Mouse (Mus musculus) hindbrain, embryonic 12.5 days (tissue): ENCODE data around the gene Gm17571. TPM values are rescaled to one million over a fixed set of nuclear protein-coding genes. Genes with fewer than 3 reads are reported as not detected.

Source experiments
- ATAC-seq: fragments of 200-750 bp; cut with Nextera tagmentation; 2 replicates; pipeline ENCODE4 v1.8.0; 2017; ENCODE audit warnings: moderate TSS enrichment; ENCODE audit not compliant: low FRiP score
- H3K27ac ChIP-seq: fragments of 300-500 bp; sonication (generic); 2 replicates; pipeline ENCODE4 v1.5.1; 2016; ENCODE audit warnings: mild to moderate bottlenecking
- H3K27me3 ChIP-seq: fragments of 300-500 bp; sonication (generic); 2 replicates; pipeline ENCODE4 v1.6.1; 2016; ENCODE audit warnings: mild to moderate bottlenecking
- H3K36me3 ChIP-seq: fragments of 300-500 bp; sonication (generic); 2 replicates; pipeline ENCODE4 v1.6.1; 2016; ENCODE audit warnings: mild to moderate bottlenecking
- H3K4me1 ChIP-seq: fragments of 300-500 bp; sonication (generic); 2 replicates; pipeline ENCODE4 v1.6.1; 2016
- H3K4me2 ChIP-seq: fragments of 300-500 bp; sonication (generic); replicated peaks from 2 replicates; pipeline ENCODE4 v1.6.1; 2016; ENCODE audit warnings: mild to moderate bottlenecking
- H3K4me3 ChIP-seq: fragments of 300-500 bp; sonication (generic); 2 replicates; pipeline ENCODE4 v1.5.1; 2016; ENCODE audit warnings: mild to moderate bottlenecking
- H3K9ac ChIP-seq: fragments of 300-500 bp; sonication (generic); 2 replicates; pipeline ENCODE4 v1.6.1; 2016; ENCODE audit warnings: mild to moderate bottlenecking, moderate library complexity
- H3K9me3 ChIP-seq: fragments of 300-500 bp; sonication (generic); replicated peaks from 2 replicates; pipeline ENCODE4 v1.6.1; 2016; ENCODE audit warnings: mild to moderate bottlenecking
- WGBS: fragments of 180-500 bp; shearing (Covaris S2); methylation state at CpG from one replicate; pipeline ENCODE4 v1.1.7; 2016; 5-methylcytosine and 5-hydroxymethylcytosine counted together
- polyA plus RNA-seq: library from polyadenylated mRNA; unstranded; fragments of >200 nt; fragmentation: Nextera tagmentation; extraction: Ambion mirVana; gene quantifications from 2 replicates; pipeline ENCODE4 v1.2.1, GENCODE M21; 2016

Gm17571 gene
- polyA plus RNA-seq, 1 experiment from 2014 or later, result not detected

DNA sequence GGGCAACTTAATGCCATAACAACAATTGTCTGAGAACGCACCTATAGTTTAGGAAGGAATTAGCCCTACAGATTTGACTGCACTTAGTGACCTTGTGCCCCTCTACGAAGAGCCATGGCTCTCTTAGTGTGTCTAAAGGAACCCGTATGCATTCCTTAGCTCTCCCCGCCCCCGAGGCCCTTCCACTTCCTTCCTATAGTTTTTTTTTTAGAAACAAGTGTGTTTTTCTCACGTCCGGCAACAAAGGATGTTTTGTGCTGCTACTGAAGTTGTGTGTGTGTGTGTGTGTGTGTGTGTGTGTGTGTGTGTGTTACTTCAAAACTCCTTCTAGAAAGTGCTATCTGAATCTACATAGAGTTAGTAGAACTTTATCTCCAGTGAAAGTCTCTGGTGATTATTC is 23.5 kb upstream of the Gm17571 start:
- no peak overlapping the region for H3K27ac ChIP-seq
- no peaks in the 10 kb centered on the region for H3K36me3 ChIP-seq
- no peak overlapping the region for H3K9ac ChIP-seq
- no peak overlapping the region for H3K4me2 ChIP-seq
- no peaks in the 10 kb centered on the region for H3K27me3 ChIP-seq
- ATAC-seq, result no peak
- no peaks in the 10 kb centered on the region for H3K9me3 ChIP-seq
- H3K4me3 ChIP-seq, result no peak overlapping the region
- peaks cover 14% of the 10 kb centered on the region for H3K4me1 ChIP-seq
- WGBS, result 44% methylated on average over 7 of the region's 7 CpGs

DNA sequence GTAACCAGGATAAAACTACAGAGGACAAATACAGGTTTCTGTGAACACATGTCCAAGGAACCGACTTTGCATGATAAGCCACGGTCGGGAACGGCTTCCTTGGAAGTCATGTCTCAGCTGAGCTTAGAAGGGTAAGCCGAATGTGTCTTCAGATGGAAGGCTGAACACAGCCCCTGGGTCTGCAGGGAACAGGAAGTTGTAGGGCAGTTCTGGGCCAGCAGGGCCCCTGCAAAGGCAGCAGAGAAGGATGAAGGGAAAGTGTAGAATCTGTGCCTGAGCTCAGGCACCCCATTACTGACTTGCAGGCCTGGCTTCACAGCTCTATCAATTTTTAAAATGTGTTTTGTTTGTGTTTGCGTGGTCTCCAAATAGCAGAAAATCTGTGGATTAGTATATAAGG is 22.2 kb upstream of the Gm17571 start:
- Histone ChIP-seq H3K36me3 (no peaks in the 10 kb centered on the region), H3K9me3 (no peaks in the 10 kb centered on the region), H3K27ac (no peak overlapping the region), H3K4me3 (no peak overlapping the region), H3K4me2 (no peak overlapping the region), H3K27me3 (no peaks in the 10 kb centered on the region), H3K4me1 (peaks cover 14% of the 10 kb centered on the region), H3K9ac (no peak overlapping the region)
- 75% methylated on average over 6 of the region's 6 CpGs for WGBS
- no peak for ATAC-seq

DNA sequence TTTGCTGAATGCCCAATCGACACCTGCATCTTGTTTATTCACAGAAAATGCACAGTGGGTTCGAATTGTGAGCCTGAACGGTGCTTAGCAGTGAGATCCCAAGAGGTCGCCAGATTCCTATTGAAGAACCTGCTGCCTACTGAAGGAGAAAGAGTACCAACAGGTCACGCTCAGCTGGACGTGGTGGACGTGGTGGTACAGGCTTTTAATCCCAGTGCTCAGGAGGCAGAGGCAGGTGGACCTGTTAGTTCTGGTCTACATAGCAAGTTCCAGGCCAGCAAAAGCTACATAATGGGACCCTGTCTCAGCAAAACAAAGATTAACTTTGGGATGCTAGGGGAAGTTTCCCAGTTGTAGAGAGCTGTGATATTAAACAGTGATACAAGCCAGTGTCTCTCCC is 21.2 kb upstream of the Gm17571 start:
- peaks cover 14% of the 10 kb centered on the region for H3K4me1 ChIP-seq
- H3K9ac ChIP-seq, result no peak overlapping the region
- H3K27me3 ChIP-seq, result no peaks in the 10 kb centered on the region
- H3K27ac ChIP-seq, result no peak overlapping the region
- H3K4me3 ChIP-seq, result no peak overlapping the region
- H3K9me3 ChIP-seq, result no peaks in the 10 kb centered on the region
- no peak overlapping the region for H3K4me2 ChIP-seq
- ATAC-seq, result no peak
- WGBS, result 69% methylated on average over 7 of the region's 7 CpGs
- no peaks in the 10 kb centered on the region for H3K36me3 ChIP-seq

DNA sequence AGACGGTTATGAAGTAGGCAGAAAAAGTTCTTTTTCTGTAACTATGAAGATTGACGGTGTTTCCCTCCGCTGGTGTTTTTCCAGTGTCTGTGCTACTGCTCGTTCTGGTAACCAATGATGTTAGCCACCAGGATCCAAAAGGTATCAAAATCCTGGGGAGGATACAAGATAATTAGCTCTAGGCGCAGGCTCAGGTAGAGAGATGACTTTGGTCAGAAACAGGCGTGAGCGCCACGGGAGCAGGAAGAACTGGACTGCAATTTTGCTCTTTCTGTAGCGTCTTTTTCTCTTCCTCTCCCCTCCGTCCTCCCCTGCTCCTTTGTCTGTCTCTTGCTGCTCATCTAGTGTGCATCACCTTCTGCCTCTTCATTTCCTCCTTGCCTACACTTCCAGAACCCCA is 20.3 kb upstream of the Gm17571 start:
- no peaks in the 10 kb centered on the region for H3K9me3 ChIP-seq
- peaks cover 14% of the 10 kb centered on the region for H3K4me1 ChIP-seq
- no peak overlapping the region for H3K27ac ChIP-seq
- H3K36me3 ChIP-seq, result no peaks in the 10 kb centered on the region
- WGBS, result 85% methylated on average over 10 of the region's 10 CpGs
- no peak for ATAC-seq
- no peak overlapping the region for H3K9ac ChIP-seq
- H3K4me2 ChIP-seq, result no peak overlapping the region
- H3K27me3 ChIP-seq, result no peaks in the 10 kb centered on the region
- H3K4me3 ChIP-seq, result no peak overlapping the region

DNA sequence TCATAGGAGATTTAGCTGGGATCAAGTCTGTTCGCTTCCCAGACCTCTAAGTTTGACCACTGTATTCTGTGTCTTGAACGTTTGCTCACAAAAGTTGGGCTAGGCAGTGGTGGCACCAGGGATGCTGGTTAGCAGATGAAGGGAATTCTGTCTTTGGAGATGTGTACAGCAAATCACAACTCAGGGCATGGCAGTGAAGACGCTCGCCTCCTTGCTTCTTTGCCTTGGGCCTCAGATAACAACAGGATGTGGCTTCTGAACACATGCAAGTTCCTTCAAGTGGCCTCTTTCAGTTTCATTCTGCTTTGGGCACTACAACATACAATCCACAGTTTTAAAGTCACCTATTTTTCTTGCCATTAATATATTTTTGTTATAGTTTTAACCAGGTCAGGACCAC is 19.8 kb upstream of the Gm17571 start:
- Histone ChIP-seq H3K27me3 (no peaks in the 10 kb centered on the region), H3K9me3 (no peaks in the 10 kb centered on the region), H3K9ac (no peak overlapping the region), H3K27ac (no peak overlapping the region), H3K4me2 (no peak overlapping the region), H3K4me1 (peaks cover 14% of the 10 kb centered on the region), H3K4me3 (no peak overlapping the region), H3K36me3 (no peaks in the 10 kb centered on the region)
- ATAC-seq, result no peak
- WGBS, result 87% methylated on average over 4 of the region's 4 CpGs

DNA sequence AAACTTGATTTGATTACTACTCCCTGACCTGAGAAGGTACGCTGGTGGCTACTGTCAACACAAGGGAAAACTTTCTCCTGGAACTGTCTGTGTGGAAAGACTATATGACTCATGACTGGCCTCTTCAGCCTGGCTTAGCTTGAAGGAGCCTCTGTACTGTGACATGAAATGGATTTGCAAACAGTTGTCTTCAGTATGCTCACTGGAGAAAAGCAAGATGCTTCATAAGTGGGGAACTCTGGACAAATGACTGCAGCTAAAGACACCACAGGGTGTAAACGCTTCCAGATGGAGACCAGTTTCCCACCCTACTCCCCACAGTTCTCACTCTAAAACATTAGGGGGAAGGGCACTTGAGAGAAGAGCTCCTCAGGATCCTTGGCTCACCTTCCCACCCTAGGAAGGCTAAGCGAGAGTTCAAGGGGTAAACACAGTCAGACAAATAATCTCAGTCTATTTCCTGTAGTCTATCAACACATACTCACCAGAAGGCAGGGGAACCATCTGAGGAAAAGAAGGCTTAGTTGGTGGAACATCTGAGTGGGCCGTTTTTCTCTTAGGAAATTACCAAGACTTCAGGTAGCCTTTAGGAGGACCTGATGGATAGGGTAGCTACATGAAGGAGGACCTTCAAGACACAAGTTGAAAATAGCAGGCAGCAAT is 18.9 kb upstream of the Gm17571 start:
- ATAC-seq, result no peak

DNA sequence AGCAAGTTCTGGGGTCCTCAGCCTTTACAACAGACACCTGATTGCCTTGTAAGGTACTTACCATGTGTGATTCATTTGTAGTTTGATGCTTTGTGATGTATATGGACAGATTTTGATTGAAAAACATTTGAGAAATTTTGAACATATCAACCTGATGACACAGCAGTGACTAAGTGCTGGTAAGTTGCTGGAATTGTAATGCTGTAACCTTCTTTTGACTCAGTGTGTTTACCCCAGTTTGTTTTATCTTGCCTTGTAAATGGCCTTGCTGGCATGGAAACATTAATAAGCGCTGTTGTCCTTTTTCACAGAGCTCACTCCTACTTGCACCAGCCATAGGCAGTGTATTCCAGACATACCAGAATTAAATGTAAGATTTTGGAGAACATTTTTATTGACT is 14.4 kb upstream of the Gm17571 start:
- Histone ChIP-seq H3K27ac (no peak overlapping the region), H3K27me3 (no peaks in the 10 kb centered on the region), H3K36me3 (no peaks in the 10 kb centered on the region), H3K9me3 (no peaks in the 10 kb centered on the region), H3K4me2 (no peak overlapping the region), H3K9ac (no peak overlapping the region), H3K4me1 (0 out of 2 replicates have a peak, but pooled peaks cover 7% of the 10 kb centered on the region), H3K4me3 (no peak overlapping the region)
- no peak for ATAC-seq
- 97% methylated on average over 1 of the region's 1 CpGs for WGBS

More for the DNA sequence above, 18.9 kb upstream of the Gm17571 start:
- H3K27ac ChIP-seq, result no peak overlapping the region
- WGBS, result 76% methylated on average over 4 of the region's 4 CpGs
- H3K4me2 ChIP-seq, result no peak overlapping the region
- no peaks in the 10 kb centered on the region for H3K27me3 ChIP-seq
- peaks cover 14% of the 10 kb centered on the region for H3K4me1 ChIP-seq
- no peak overlapping the region for H3K4me3 ChIP-seq
- no peaks in the 10 kb centered on the region for H3K36me3 ChIP-seq
- no peaks in the 10 kb centered on the region for H3K9me3 ChIP-seq
- H3K9ac ChIP-seq, result no peak overlapping the region

DNA sequence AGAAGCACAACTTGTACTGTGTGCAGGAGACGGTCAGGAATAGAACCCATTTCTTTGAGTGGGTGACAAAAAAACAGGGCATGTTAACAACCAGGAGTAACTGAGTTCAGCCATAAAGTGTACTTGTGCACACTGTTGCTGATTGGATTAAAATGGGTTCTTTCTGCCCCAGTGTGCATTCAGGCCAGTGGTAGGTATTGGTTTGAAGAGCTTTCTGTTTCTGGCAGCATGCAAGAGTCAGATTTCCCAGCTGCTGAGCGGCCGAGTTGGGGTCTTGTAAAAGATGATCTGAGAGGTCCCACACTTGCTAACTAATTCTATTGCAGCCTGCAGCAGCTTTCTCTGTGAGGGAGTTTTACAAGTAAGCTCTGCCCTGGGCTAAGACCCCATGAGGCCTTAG is 13.5 kb upstream of the Gm17571 start:
- Histone ChIP-seq H3K27me3 (no peaks in the 10 kb centered on the region), H3K4me3 (no peak overlapping the region), H3K9ac (no peak overlapping the region), H3K4me2 (no peak overlapping the region), H3K9me3 (no peaks in the 10 kb centered on the region), H3K4me1 (peaks cover 10% of the 10 kb centered on the region; the same call in 1 of the 2 replicates), H3K27ac (no peak overlapping the region), H3K36me3 (no peaks in the 10 kb centered on the region)
- whole genome bisulfite sequencing, result 74% methylated on average over 3 of the region's 3 CpGs
- ATAC-seq, result no peak

DNA sequence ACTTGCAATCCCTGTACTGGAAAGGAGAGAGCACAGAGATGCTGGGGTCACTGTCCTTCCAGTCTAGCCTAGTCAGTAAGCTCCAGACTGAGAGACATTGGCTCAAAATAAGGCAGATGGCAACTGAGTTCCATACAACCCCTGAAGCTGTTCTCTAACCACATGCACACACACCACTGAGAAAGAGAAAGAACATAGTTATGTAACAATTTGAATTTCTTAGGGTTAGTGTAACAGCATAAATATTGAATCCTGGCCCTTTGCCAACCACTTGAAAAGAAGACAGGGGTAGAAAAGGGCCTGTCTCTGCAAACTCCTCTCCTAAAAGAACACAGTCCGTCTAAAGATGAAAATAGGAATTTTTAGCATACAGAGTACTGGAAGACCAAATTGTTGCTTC is 12.8 kb upstream of the Gm17571 start:
- 60% methylated on average over 1 of the region's 1 CpGs for WGBS

DNA sequence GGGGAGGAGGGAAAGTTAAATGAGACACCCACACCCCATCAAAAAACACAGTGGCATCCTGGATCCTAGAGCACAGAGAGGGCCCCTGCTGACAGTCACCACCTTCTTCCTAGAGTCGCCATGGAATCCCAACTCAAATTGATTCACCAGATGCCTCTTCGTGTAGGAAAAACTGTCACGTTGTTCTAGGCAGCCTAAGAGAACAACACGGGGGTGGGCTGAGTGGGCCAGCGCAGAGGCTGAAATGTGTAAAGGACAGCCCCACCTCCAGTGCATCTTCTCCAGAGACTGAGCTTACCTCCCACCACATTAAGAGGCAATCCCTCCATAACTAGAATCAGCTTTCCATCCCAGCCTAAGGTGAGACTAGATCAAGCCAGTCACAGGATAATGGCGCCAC is 11.2 kb upstream of the Gm17571 start:
- no peaks in the 10 kb centered on the region for H3K36me3 ChIP-seq
- no peak overlapping the region for H3K4me2 ChIP-seq
- no peaks in the 10 kb centered on the region for H3K27me3 ChIP-seq
- H3K4me1 ChIP-seq, result peaks cover 16% of the 10 kb centered on the region
- no peak overlapping the region for H3K27ac ChIP-seq
- H3K9me3 ChIP-seq, result no peaks in the 10 kb centered on the region
- ATAC-seq, result no peak
- H3K9ac ChIP-seq, result no peak overlapping the region
- WGBS, result 69% methylated on average over 6 of the region's 6 CpGs
- no peak overlapping the region for H3K4me3 ChIP-seq

More for the DNA sequence above, 12.8 kb upstream of the Gm17571 start:
- H3K27me3 ChIP-seq, result no peaks in the 10 kb centered on the region
- no peak overlapping the region for H3K27ac ChIP-seq
- ATAC-seq, result no peak
- no peak overlapping the region for H3K4me3 ChIP-seq
- no peak overlapping the region for H3K9ac ChIP-seq
- H3K36me3 ChIP-seq, result no peaks in the 10 kb centered on the region
- H3K4me1 ChIP-seq, result peaks cover 16% of the 10 kb centered on the region
- H3K9me3 ChIP-seq, result no peaks in the 10 kb centered on the region
- H3K4me2 ChIP-seq, result no peak overlapping the region

DNA sequence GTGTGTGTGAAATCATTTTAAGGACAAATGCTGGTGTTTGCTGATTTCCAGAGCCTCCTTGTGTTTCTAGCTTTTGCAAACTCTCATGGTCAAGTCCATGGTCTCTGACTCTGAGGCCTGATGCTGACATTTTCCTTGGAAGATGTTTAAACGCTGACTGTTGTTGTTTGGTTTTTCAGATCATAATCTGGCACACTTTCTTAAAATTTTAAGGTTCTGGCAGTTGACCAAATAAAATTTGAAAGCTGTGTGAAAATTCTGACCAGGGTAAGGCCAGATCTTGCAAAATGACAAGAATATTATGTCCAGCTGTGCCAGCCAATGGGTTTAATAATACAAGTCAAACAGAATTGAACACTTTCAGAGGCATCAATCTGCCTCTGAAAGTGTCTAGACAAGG is 8.7 kb upstream of the Gm17571 start:
- Histone ChIP-seq H3K4me2 (no peak overlapping the region), H3K4me1 (peaks cover 16% of the 10 kb centered on the region)

DNA sequence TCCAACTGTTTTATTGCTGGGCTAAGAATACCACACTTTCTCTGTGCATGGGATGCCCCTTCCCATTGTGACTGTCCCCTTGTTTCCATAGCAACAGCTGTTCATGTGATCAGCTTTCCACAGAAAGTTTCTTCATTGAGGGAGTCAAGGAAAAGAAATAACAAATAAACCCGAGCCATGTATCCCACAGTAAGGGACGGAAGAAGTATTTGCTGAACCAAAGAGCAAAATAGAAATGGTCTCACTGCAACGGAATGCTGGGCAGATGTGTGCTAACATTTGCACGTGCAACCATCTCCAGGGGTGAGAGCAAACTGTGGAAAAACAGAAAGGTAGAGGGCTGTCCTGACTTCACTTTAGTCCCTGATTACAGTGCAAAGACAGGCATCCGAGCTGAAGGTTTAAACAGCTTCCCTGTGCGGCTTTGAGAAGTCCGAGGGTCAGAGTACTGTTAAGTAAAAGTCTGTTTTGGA is 8.1 kb upstream of the Gm17571 start:
- Histone ChIP-seq H3K4me2 (peak overlapping the region; percentile 9; the same call in 1 of the 2 replicates), H3K9me3 (no peaks in the 10 kb centered on the region), H3K9ac (no peak overlapping the region), H3K4me1 (peaks cover 16% of the 10 kb centered on the region), H3K27ac (peak overlapping the region; percentile 52; the same call in 1 of the 2 replicates), H3K36me3 (no peaks in the 10 kb centered on the region), H3K4me3 (no peak overlapping the region), H3K27me3 (no peaks in the 10 kb centered on the region)
- WGBS, result 26% methylated on average over 7 of the region's 7 CpGs
- no peak for ATAC-seq

More for the DNA sequence above, 8.7 kb upstream of the Gm17571 start:
- Histone ChIP-seq H3K9me3 (no peaks in the 10 kb centered on the region), H3K27me3 (no peaks in the 10 kb centered on the region), H3K9ac (no peak overlapping the region), H3K36me3 (no peaks in the 10 kb centered on the region), H3K27ac (peak overlapping the region; percentile 52; the same call in 1 of the 2 replicates), H3K4me3 (no peak overlapping the region)
- 64% methylated on average over 1 of the region's 1 CpGs for WGBS
- no peak for ATAC-seq

DNA sequence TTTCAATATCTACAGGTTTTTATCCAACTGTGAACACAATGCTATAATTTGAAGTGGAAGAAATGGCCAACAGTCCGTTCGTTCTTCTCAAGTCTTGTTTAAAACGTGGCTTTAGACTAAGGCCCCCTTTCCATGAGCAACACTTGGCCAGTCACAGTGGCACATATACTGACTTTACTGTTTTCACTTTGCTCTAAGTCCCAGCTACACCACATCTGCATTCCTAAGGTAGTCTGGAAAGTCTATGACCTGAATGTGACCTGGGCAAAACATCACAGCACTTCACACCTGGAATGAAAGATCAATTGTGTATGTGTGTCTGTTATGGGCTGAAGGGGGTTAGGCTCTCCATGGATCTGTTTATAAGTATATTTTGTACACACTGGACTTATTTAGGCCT is 2.2 kb upstream of the Gm17571 start:
- H3K4me1 ChIP-seq, result no peaks in the 10 kb centered on the region
- H3K27me3 ChIP-seq, result no peaks in the 10 kb centered on the region
- no peaks in the 10 kb centered on the region for H3K36me3 ChIP-seq
- no peak overlapping the region for H3K4me2 ChIP-seq
- no peaks in the 10 kb centered on the region for H3K9me3 ChIP-seq
- H3K27ac ChIP-seq, result no peak overlapping the region
- ATAC-seq, result no peak
- H3K4me3 ChIP-seq, result no peak overlapping the region
- no peak overlapping the region for H3K9ac ChIP-seq
- WGBS, result 86% methylated on average over 3 of the region's 3 CpGs
